Mouse (Mus musculus) intestine, postnatal 0 days (tissue): ENCODE data around the gene BC005561. TPM values are rescaled to one million over a fixed set of nuclear protein-coding genes. Genes with fewer than 3 reads are reported as not detected.
A peak's percentile ranks its signal among the peaks of the same experiment; 100 is the strongest.
"Not testable (repeated sequence)": the region's sequence is repeated elsewhere in the genome, so short reads cannot be mapped to it uniquely, and the experiment has no call there.

ENCODE experiments used
- ATAC-seq: fragments of 200-750 bp; cut with Nextera tagmentation; 2 replicates; pipeline ENCODE4 v1.8.0; 2017; ENCODE audit warnings: mild to moderate bottlenecking, moderate TSS enrichment, moderate library complexity
- H3K27ac ChIP-seq: fragments of 300-500 bp; sonication (generic); 2 replicates; pipeline ENCODE4 v1.5.1; 2014; ENCODE audit warnings: mild to moderate bottlenecking, low read depth, low read length, moderate library complexity
- H3K27me3 ChIP-seq: fragments of 300-500 bp; sonication (generic); replicated peaks from 2 replicates; pipeline ENCODE4 v1.6.1; 2014; ENCODE audit warnings: low read length, mixed read lengths; ENCODE audit not compliant: control insufficient read depth, insufficient read depth
- H3K36me3 ChIP-seq: fragments of 300-500 bp; sonication (generic); 2 replicates; pipeline ENCODE4 v1.6.1; 2014; ENCODE audit warnings: mild to moderate bottlenecking, moderate library complexity; ENCODE audit not compliant: control insufficient read depth, insufficient read depth
- H3K4me1 ChIP-seq: fragments of 300-500 bp; sonication (generic); replicated peaks from 2 replicates; pipeline ENCODE4 v1.6.1; 2014; ENCODE audit warnings: antibody characterized with exemption, low read length, mixed read lengths; ENCODE audit not compliant: control insufficient read depth, insufficient read depth
- H3K4me2 ChIP-seq: fragments of 300-500 bp; sonication (generic); replicated peaks from 2 replicates; pipeline ENCODE4 v1.6.1; 2014; ENCODE audit warnings: low read depth, mild to moderate bottlenecking, moderate library complexity
- H3K4me3 ChIP-seq: fragments of 300-500 bp; sonication (generic); 2 replicates; pipeline ENCODE4 v1.5.1; 2014; ENCODE audit warnings: low read depth, low read length
- H3K9ac ChIP-seq: fragments of 300-500 bp; sonication (generic); 2 replicates; pipeline ENCODE4 v1.6.1; 2014; ENCODE audit warnings: mild to moderate bottlenecking, low read depth, low read length
- H3K9me3 ChIP-seq: fragments of 300-500 bp; sonication (generic); 2 replicates; pipeline ENCODE4 v1.6.1; 2016; ENCODE audit warnings: mixed run types; ENCODE audit not compliant: control insufficient read depth
- CTCF ChIP-seq: sonication (generic); IDR thresholded peaks from 2 replicates; pipeline ENCODE4 v1.5.1; 2016; ENCODE audit warnings: low read depth, mild to moderate bottlenecking, control low read depth, antibody characterized with exemption, moderate library complexity
- WGBS: fragments of 180-500 bp; shearing (Covaris S2); extraction: QIAGEN DNeasy Blood & Tissue Kit; methylation state at CpG from one replicate; pipeline ENCODE4 v1.1.7; 2014; 5-methylcytosine and 5-hydroxymethylcytosine counted together
- polyA plus RNA-seq: library from polyadenylated mRNA; unstranded; fragments of >200 nt; fragmentation: Nextera tagmentation; extraction: Ambion mirVana; gene quantifications from 2 replicates; pipeline ENCODE4 v1.2.1, GENCODE M21; 2015

Gene BC005561
- polyA plus RNA-seq, 1 experiment from 2014 or later = 4.3 TPM

- Histone ChIP-seq H3K9ac (no peak overlapping the region), H3K9me3 (no peaks in the 10 kb centered on the region), H3K4me1 (no peaks in the 10 kb centered on the region), H3K36me3 (peaks cover 66% of the 10 kb centered on the region), H3K4me3 (no peak overlapping the region), H3K4me2 (no peak overlapping the region), H3K27ac (no peak overlapping the region), H3K27me3 (no peaks in the 10 kb centered on the region)
- no peak for ATAC-seq
- 87% methylated on average over 8 of the region's 8 CpGs for WGBS
- no peak for TF ChIP-seq CTCF
Measured at GRCm38 (mm10) chr5:104482856-104483255, 25.3 kb upstream of the BC005561 start.

- H3K4me3 ChIP-seq = no peak overlapping the region
- ATAC-seq = no peak
- peaks cover 73% of the 10 kb centered on the region for H3K36me3 ChIP-seq
- H3K27me3 ChIP-seq = no peaks in the 10 kb centered on the region
- no peak overlapping the region for H3K27ac ChIP-seq
- no peaks in the 10 kb centered on the region for H3K9me3 ChIP-seq
- no peak overlapping the region for H3K9ac ChIP-seq
- TF ChIP-seq CTCF = no peak
- H3K4me2 ChIP-seq = no peak overlapping the region
- 60% methylated on average over 5 of the region's 5 CpGs for WGBS
- no peaks in the 10 kb centered on the region for H3K4me1 ChIP-seq
Measured at GRCm38 (mm10) chr5:104491561-104491960, 16.6 kb upstream of the BC005561 start.

- 95% methylated on average over 2 of the region's 2 CpGs for WGBS
- H3K4me2 ChIP-seq = no peak overlapping the region
- no peak overlapping the region for H3K27ac ChIP-seq
- TF ChIP-seq CTCF = no peak
- H3K4me1 ChIP-seq = no peaks in the 10 kb centered on the region
- no peak for ATAC-seq
- H3K4me3 ChIP-seq = no peak overlapping the region
- H3K9me3 ChIP-seq = no peaks in the 10 kb centered on the region
- peaks cover 22% of the 10 kb centered on the region for H3K36me3 ChIP-seq
- no peaks in the 10 kb centered on the region for H3K27me3 ChIP-seq
- H3K9ac ChIP-seq = no peak overlapping the region
Measured at GRCm38 (mm10) chr5:104504883-104505282, 3.3 kb upstream of the BC005561 start.

GRCm38 (mm10) chr5:104507829-104508194, 340 bp upstream of the BC005561 start:
- WGBS = 0% methylated on average over 2 of the region's 2 CpGs
- no peak for TF ChIP-seq CTCF
- Histone ChIP-seq H3K4me1 (no peaks in the 10 kb centered on the region), H3K36me3 (peaks cover 13% of the 10 kb centered on the region), H3K9me3 (no peaks in the 10 kb centered on the region), H3K9ac (peak overlapping the region; percentile 82; the same call in 1 of the 2 replicates), H3K4me3 (peak overlapping the region; percentile 96), H3K27me3 (no peaks in the 10 kb centered on the region), H3K27ac (no peak overlapping the region), H3K4me2 (peak overlapping the region; percentile 79)
- ATAC-seq = no peak

DNA sequence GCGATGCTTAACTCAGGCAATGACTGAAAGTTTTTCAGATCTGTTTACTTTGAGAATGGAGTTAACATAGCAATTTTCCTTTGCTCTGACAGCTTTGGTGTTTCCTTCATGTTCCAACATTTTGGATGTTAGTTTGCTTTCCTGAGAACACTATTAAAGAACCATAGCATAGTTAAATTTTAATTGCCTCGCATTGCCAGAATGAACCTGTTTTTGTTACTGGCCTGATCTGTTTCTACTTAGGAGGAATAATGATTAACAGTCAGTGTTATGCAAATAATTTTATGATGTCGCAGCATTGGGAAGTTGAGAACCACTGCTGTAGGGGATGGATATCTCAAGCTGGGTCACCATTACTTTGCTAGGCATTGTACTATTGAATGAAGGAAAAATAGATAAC, 3.1 kb downstream of the BC005561 start:
- H3K9me3 ChIP-seq = no peaks in the 10 kb centered on the region

DNA sequence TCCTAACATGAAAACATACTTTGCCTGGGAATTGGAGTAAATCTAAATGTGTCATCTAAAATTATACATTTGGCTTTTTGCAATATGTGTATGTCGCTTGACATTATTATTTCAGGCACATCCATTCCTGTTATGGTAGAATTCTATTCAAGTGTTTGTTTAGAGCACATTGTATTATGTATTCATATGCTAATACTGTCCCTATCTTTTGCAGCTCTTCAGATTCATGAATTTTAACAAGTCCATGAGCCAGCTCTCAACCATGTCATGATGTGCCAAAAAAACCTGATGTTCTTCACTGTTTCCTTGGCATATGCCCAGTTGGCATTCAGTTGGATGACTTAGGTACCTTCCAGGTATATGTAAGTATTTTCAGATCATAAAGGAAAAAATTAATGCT, 30.5 kb downstream of the BC005561 start:
- 93% methylated on average over 1 of the region's 1 CpGs for WGBS
- no peak for ATAC-seq
- no peaks in the 10 kb centered on the region for H3K27me3 ChIP-seq
- no peak overlapping the region for H3K4me2 ChIP-seq
- H3K4me3 ChIP-seq = no peak overlapping the region
- no peak overlapping the region for H3K27ac ChIP-seq
- H3K36me3 ChIP-seq = peaks cover 44% of the 10 kb centered on the region
- no peak overlapping the region for H3K9ac ChIP-seq
- no peaks in the 10 kb centered on the region for H3K9me3 ChIP-seq
- no peak for TF ChIP-seq CTCF
- H3K4me1 ChIP-seq = no peaks in the 10 kb centered on the region

More for the DNA sequence above, 3.1 kb downstream of the BC005561 start:
- H3K27me3 ChIP-seq = no peaks in the 10 kb centered on the region
- no peak for TF ChIP-seq CTCF
- H3K4me1 ChIP-seq = no peaks in the 10 kb centered on the region
- WGBS = 84% methylated on average over 3 of the region's 3 CpGs
- no peaks in the 10 kb centered on the region; the same call in 1 of the 2 replicates for H3K36me3 ChIP-seq
- no peak for ATAC-seq
- H3K4me2 ChIP-seq = no peak overlapping the region
- no peak overlapping the region for H3K27ac ChIP-seq
- H3K9ac ChIP-seq = no peak overlapping the region
- no peak overlapping the region for H3K4me3 ChIP-seq

GRCm38 (mm10) chr5:104539331-104539730, 31.2 kb downstream of the BC005561 start:
- TF ChIP-seq CTCF = no peak
- 95% methylated on average over 4 of the region's 4 CpGs for WGBS

GRCm38 (mm10) chr5:104568079-104568478, 59.9 kb downstream of the BC005561 start:
- H3K27ac ChIP-seq, H3K4me2 ChIP-seq, ATAC-seq, H3K9ac ChIP-seq, H3K27me3 ChIP-seq, H3K4me3 ChIP-seq, H3K4me1 ChIP-seq, H3K36me3 ChIP-seq, H3K9me3 ChIP-seq: not testable (repeated sequence)
- WGBS = 61% methylated on average over 1 of the region's 1 CpGs

More at GRCm38 (mm10) chr5:104539331-104539730, 31.2 kb downstream of the BC005561 start:
- Histone ChIP-seq H3K27me3 (no peaks in the 10 kb centered on the region), H3K4me3 (no peak overlapping the region), H3K4me1 (no peaks in the 10 kb centered on the region), H3K27ac (no peak overlapping the region), H3K9ac (no peak overlapping the region), H3K36me3 (peaks cover 44% of the 10 kb centered on the region), H3K4me2 (no peak overlapping the region), H3K9me3 (no peaks in the 10 kb centered on the region)
- no peak for ATAC-seq
